Mouse (Mus musculus): Measurements from ENCODE around the gene Slc35f2.

DNA sequence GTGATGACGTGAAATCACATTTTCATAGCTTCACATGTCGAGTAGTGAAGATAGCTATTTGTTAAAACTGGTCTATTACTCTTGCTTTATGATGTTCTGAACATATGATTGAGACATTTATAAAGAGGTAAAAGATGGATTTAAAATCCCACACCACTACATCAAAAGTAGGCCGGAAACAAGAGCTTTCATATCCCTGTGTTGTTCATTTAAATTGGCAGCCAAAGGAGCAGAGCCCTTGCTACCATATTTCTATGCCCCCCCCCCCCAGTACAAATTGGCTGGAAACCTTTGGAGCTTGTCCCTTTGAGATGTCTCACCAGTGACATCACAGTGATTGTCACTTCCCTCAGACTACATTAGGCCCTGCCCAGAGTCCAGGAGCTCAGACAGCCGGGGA lies 78.5 kb downstream of the Slc35f2 start, which contains the start of gene Sln:
- TF ChIP-seq CTCF (IDR thresholded peaks at IDR 0.05; ENCODE audit: insufficient read depth, low read depth, low read length), result no peak
- no peak for TF ChIP-seq POLR2A (IDR thresholded peaks at IDR 0.05; ENCODE audit: insufficient read depth, low read depth, low read length)
